Mouse (Mus musculus) gastrocnemius, postnatal 36 days (tissue): ENCODE results near the gene Tnfaip1. TPM values are rescaled to one million over a fixed set of nuclear protein-coding genes. Genes with fewer than 3 reads are reported as not detected.
"Not testable (repeated sequence)": the region's sequence is repeated elsewhere in the genome, so short reads cannot be mapped to it uniquely, and the experiment has no call there.

Experiments
- DNase-seq, 2 experiments: peaks; one replicate each; pipeline ENCODE4 v3.0.0; 2022
- intact Hi-C: fragments of 180-260 bp; cut with DNase I; formaldehyde crosslinking; loops from one replicate; pipeline ENCODE4 v1.15.1; 2025
- total RNA-seq, 2 experiments: library from RNA; stranded (reverse); gene quantifications; 2 replicates each; pipeline ENCODE4 v1.2.3; 2021

Gene Tnfaip1
- total RNA-seq, 2 experiments from 2014 or later: 38.0 to 43.5 TPM

GRCm38 (mm10) chr11:78544449-78545111 is 8.4 kb upstream of the Tnfaip1 start:
- DNase-seq: no peak
- intact Hi-C loops: no loop called here

DNA sequence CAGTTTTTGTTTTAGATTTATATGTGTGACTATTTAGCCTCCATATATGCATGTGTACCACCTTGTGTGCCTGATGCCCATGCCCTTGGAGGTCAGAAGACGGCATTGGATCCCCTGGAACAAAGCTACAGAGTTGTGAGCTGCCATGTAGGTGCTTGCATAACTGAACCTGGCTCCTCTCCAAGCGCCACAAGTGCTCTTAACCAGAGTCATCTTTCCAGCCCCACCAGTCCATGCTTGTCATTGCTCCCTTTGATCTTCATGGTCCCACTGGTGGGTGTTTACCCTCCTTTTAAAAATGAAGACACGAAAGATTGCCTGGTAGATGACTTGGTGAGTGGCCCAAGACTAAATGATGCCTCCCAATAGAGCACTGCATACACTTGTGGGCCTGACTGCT is 4.2 kb upstream of the Tnfaip1 start:
- no peak for DNase-seq
- intact Hi-C loops: no loop called here

GRCm38 (mm10) chr11:78536690-78537084 is 555 bp upstream of the Tnfaip1 start:
- DNase-seq: no peak
- intact Hi-C loops: loop anchor here (2.0 kb wide), 1 partner anchor 24 kb away; the partner anchor contains the start of genes Poldip2 and Tmem199

- intact Hi-C loops: loop anchor here (2.0 kb wide), 1 partner anchor 23 kb away; the partner anchor contains the start of genes Poldip2 and Tmem199
- DNase-seq: no peak
Measured at GRCm38 (mm10) chr11:78535376-78536079, 604 bp downstream of the Tnfaip1 start.

GRCm38 (mm10) chr11:78534516-78534915 is 1.6 kb downstream of the Tnfaip1 start:
- DNase-seq: no peak
- intact Hi-C loops: no loop called here

DNA sequence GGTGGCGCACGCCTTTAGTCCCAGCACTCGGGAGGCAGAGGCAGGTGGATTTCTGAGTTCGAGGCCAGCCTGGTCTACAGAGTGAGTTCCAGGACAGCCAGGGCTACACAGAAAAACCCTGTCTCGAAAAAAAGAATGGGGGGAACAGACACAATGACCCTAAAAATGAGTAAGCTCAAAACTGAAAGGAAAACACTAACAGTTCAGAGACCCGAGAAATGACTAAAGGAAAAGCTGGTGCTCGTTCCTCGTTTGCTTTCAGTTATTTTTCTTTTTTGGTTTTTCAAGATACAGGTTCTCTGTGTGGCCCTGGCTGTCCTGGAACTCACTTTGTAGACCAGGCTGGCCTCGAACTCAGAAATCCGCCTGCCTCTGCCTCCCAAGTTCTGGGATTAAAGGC is 4.6 kb downstream of the Tnfaip1 start:
- DNase-seq, intact Hi-C loops: not testable (repeated sequence)

- DNase-seq: peak in 1 of 2 experiments; percentile 41
- intact Hi-C loops: no loop called here
Measured at GRCm38 (mm10) chr11:78531046-78531445, 5.1 kb downstream of the Tnfaip1 start.

- no peak for DNase-seq
- intact Hi-C loops: no loop called here
Measured at GRCm38 (mm10) chr11:78530001-78530400, 6.1 kb downstream of the Tnfaip1 start.

DNA sequence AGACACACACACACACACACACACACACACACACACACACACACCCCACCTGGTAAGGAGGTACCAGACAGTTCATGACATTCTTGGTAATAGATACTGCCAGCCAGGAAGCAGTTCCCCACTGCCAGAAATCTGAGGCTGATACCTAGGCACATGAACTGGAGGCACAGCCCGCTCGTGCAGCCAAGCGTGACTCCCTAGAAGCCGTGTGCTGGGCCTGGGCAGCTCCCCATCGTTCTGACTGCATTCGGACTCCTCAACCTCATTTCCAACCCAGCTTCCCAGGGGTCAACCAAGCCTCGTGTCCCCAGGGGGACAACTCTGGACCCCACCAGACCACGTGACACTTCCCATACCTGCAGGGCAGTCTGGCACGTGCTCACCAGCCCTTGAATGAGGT is 7.4 kb downstream of the Tnfaip1 start:
- intact Hi-C loops: no loop called here

DNA sequence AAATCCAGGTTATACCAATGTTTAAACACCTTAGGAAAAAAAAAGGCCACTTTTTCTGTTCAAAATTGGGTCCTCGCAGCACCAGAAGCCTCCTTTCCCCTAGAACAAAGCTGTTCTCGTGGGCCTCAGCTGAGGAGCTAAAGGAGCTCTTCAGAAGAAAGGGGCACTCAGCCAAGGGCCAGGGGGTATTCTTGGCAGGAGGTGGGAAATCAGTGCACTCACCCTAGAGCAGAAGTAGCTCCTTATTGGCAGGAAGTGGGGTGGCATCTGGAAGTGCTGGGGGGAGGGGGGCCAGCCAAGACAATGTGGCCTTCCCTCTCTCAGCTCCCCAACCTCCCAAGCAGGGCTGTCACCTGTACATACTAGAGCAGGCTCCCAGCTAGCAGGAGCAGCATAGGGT is 11.3 kb downstream of the Tnfaip1 start:
- intact Hi-C loops: no loop called here

More for the DNA sequence above, 7.4 kb downstream of the Tnfaip1 start:
- DNase-seq: no peak

DNA sequence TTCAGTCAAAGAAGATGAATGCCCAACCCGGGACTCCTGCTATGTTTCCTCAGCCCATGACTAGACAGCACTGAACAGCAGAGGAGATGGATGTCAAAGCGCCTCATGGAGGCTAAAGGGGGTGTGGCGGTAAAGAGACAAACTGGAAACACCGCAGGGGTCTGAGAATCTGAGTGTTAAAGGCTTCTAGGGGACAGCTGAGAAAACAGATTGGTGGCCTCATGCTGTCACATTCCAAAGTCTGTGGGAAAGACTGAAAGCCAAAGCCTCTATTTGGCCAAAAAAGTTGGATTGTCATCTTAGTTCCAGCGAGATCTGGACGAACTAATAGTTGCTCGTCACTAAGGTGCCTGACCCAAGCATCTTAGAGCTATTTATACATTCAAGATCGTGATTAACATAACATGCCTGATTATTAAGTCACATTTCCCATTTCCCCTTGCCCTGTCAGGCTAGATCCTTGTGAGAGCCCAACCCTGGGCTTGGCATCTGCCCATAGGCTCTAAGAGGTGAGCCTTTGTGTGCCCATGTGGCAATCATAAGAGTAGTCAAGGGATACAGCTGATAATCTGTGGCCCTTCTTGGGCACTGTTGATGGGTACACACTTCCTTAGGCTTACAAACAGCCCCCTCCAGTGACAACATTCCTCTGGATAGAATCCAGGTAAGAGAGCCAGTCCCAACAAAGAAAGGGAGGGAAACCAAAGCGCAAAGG is 12.7 kb downstream of the Tnfaip1 start:
- DNase-seq: no peak
- intact Hi-C loops: no loop called here

More for the DNA sequence above, 11.3 kb downstream of the Tnfaip1 start:
- no peak for DNase-seq

- DNase-seq: no peak
- intact Hi-C loops: no loop called here
Measured at GRCm38 (mm10) chr11:78522481-78522997, 13.6 kb downstream of the Tnfaip1 start.

- DNase-seq: no peak
- intact Hi-C loops: no loop called here
Measured at GRCm38 (mm10) chr11:78521880-78522279, 14.3 kb downstream of the Tnfaip1 start.

DNA sequence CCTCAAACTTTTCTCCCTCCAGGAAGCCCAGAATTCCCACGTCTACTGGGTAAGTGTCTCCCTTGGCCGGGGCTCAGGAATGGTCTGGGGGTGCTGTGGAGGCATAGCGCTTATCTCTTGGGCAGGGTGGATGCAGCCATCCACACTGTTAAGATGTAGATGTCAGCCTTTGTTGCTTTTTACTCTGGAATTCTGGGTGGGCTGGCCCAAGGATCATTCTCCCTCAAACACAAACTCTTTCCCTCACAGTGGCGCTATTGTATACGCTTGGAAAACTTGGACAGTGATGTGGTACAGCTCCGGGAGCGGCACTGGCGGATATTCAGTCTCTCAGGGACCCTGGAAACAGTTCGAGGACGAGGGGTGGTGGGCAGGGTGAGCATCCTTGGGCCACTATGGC is 17.2 kb downstream of the Tnfaip1 start:
- DNase-seq: no peak
- intact Hi-C loops: no loop called here

DNA sequence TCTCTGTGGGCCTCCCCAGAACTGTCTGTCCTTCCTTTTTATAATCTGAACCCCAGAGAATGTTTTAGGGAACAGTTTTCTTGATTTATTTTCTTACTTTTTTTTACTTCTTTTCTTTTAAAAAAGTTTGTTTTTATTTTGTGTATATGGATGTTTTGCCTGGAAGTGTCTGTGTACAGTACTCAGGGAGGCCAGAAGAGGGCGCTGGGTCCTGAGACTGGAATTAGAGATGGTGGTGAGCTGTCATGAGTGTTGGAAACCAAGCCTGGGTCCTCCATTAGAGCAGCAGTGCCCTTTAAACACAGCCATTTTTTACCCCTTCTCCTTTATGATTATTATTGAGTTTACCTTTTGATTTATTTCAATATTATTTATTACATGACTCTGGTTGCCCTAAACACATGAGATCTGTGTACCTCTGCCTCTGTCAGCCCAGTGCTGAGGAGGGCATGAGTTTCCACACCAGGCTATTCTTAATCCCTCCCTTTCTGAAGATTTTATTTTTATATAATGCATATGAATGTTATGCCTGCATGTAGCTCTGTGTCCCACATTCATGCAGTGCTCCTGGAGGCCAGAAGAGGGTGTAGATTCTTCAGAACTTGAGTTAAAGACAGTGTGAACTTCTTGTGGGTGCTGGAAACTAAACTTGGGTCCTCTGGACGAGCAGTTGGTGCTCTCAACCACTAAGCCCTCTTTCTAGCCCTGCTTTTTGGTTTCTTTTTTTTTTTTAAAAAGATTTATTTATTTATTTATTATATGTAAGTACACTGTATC is 20.4 kb downstream of the Tnfaip1 start:
- DNase-seq: no peak
- intact Hi-C loops: no loop called here

GRCm38 (mm10) chr11:78513106-78513790 is 22.9 kb downstream of the Tnfaip1 start:
- DNase-seq: no peak
- intact Hi-C loops: loop anchor here (2.0 kb wide), 1 partner anchor 24 kb away; the partner anchor contains the start of genes Ift20 and Tnfaip1

- intact Hi-C loops: loop anchor here (2.0 kb wide), 1 partner anchor 25 kb away; the partner anchor contains the start of genes Ift20 and Tnfaip1
- DNase-seq: peak; percentile 80 to 88
Measured at GRCm38 (mm10) chr11:78512025-78512957, 23.8 kb downstream of the Tnfaip1 start, which contains the start of the genes Tmem199 and Poldip2. TSS of gene Tmem199 (minus strand) at chr11:78512172. TSS of gene Poldip2 (plus strand) at chr11:78512193.

GRCm38 (mm10) chr11:78509148-78509547 is 27.0 kb downstream of the Tnfaip1 start:
- intact Hi-C loops: no loop called here
- DNase-seq: no peak
